Mouse (Mus musculus): ENCODE results near the gene Plac1. TPM values are rescaled to one million over a fixed set of nuclear protein-coding genes. Genes with fewer than 3 reads are reported as not detected.

Plac1 gene
- 0.09 TPM in 1 of 2 replicates, not detected in the other for polyA plus RNA-seq (2012; rRNA removed)

DNA sequence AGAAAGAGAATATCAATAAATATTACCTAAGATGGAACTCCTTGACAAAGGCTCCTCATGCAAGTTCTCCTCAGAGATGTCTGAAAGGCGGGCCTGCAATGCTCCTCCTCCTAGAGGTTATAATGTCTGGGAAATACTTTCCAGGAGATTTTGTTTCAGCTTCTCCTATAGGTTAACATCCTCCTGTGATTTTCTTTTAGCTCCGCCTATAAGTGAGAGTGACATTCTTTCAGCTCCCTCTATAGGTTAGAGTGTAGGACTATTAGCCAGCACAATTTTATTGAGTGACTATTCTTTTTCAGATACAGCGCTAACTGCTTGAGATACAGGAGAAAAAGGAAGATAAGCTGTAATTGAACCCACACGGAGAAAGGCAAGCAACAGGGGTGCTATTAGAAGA lies at the start of gene Plac1:
Plac1 (minus strand) TSS at position 101 of the 400 bp plus-strand sequence.

DNA sequence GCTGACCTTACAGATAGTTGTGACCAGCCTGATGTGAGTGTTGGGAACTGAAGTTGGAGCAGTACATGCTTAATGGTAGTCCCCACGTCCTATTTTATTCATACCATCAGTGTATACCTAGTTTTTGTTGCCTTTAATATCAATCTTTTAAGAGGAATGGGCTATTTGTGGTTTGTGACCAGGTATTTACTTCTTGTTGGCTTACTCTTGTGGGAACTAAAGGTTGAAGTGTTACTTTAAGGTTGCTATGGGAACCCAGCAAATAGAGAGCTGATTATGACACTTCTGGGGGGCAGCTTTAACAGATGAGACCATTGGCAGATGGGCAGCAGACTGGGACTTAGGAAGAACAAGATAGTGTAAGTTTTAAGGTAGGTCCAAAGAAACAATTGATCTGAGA lies 33.2 kb upstream of the Plac1 start, which contains the start of gene Fam122c:
Fam122c (plus strand) TSS at position 301 of the 400 bp plus-strand sequence.

DNA sequence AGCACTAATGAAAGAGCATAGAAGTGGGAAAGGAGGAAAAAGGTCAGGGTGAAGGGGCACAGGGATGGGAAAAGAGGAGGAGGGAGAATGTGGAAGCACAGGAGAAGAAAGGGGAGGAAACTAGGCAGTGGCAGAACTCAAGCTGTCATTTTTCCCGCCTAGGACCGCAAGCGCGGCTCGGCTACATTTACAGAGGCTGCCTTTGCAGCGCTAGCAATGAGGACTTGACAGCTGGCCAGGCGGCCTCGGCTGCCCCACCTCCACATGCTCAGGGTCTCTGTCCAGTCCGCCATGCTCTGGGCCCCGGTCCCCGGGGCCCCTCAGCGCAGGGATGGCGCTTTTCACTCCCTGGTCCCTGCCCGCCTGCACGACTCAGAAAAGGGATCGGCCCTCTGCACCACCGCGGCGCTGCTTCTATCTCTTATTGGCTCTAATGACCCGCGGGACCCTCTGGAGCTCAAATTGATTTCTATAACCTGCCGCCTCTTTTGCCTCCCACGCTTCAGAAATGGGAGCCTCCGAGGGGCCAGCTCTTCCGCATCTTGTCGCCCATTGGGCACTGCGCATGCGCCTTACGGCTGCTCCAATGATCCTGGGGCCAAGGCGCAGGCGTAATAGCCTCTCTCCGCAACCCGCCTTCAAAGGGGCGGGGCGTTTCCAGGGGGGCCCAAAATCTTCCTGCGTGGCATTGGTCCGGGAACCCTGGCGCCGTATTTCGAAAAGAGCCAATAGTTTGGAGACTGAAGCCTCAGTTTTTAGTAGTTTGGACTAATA lies 29.6 kb upstream of the Plac1 start, which contains the start of gene Fam122b:
Fam122b (minus strand) TSS at position 517 of the 774 bp plus-strand sequence.

Other genes with a start within 250 kb of the Plac1 start
- gene Fam122b, start 29.7 kb upstream of the Plac1 start, polyA plus RNA-seq (2012; rRNA removed): 0.11 and 0.84 TPM in 2 replicates
- gene Fam122c, start 33.3 kb upstream of the Plac1 start, polyA plus RNA-seq (2012; rRNA removed): not detected in 2 replicates
- 0.03 and 0.09 TPM in 2 replicates for gene Mospd1, start 130.4 kb upstream of the Plac1 start, polyA plus RNA-seq (2012; rRNA removed)
- gene Etd, start 194.8 kb upstream of the Plac1 start, polyA plus RNA-seq (2012; rRNA removed): not detected in 2 replicates